8 mouse cellular contexts compared by ENCODE assay signal in genomic region chr4:134273417-134274345, GRCm38 (mm10). TPM values are rescaled to one million over a fixed set of nuclear protein-coding genes. Genes with fewer than 3 reads are reported as not detected.
DNase-seq lines count a peak whose midpoint lies in the region; ATAC-seq and TF ChIP-seq lines count a peak whose summit lies in the region.

No protein-coding gene starts in this region.

- H3K9ac ChIP-seq in hindbrain, embryonic 11.5 days (ENCODE audit: low read depth, low read length) = no peak overlapping the region
- H3K9ac ChIP-seq in lung, postnatal 0 days (replicated peaks; ENCODE audit: low read depth) = no peak overlapping the region

- TF ChIP-seq CTCF in lung, adult 2 months (IDR thresholded peaks at IDR 0.05; ENCODE audit: insufficient read depth, low read length) = no peak
- TF ChIP-seq CTCF in bone marrow, adult 2 months (IDR thresholded peaks at IDR 0.05; ENCODE audit: control insufficient read depth, insufficient read depth, low read length) = no peak
- TF ChIP-seq CTCF in lung, postnatal 0 days (IDR thresholded peaks at IDR 0.05) = no peak

- no peaks in the 10 kb centered on the region for H3K27me3 ChIP-seq in hindbrain, embryonic 11.5 days (ENCODE audit: control insufficient read depth, insufficient read depth, low read length)
- no peaks in the 10 kb centered on the region for H3K27me3 ChIP-seq in lung, postnatal 0 days (replicated peaks; ENCODE audit: insufficient read depth, low read length)

- ATAC-seq in hindbrain, embryonic 11.5 days (ENCODE audit: low FRiP score) = no peak
- peak; percentile 62 for ATAC-seq in lung, postnatal 0 days

- H3K4me1 ChIP-seq in lung, adult 2 months (ENCODE audit: control insufficient read depth, insufficient read depth, low read length) = peaks cover 2% of the 10 kb centered on the region; the same call in 1 of the 2 replicates
- H3K4me1 ChIP-seq in bone marrow, adult 2 months (ENCODE audit: control insufficient read depth, insufficient read depth, low read length) = no peaks in the 10 kb centered on the region; the same call in 1 of the 2 replicates
- no peaks in the 10 kb centered on the region for H3K4me1 ChIP-seq in hindbrain, embryonic 11.5 days (replicated peaks; ENCODE audit: control insufficient read depth, insufficient read depth, low read length)
- peaks cover 4% of the 10 kb centered on the region; the same call in 1 of the 2 replicates for H3K4me1 ChIP-seq in lung, postnatal 0 days (ENCODE audit: insufficient read depth, low read depth, low read length)

- TF ChIP-seq EP300 in lung, postnatal 0 days (IDR thresholded peaks at IDR 0.05) = no peak

- H3K27ac ChIP-seq in bone marrow, adult 2 months (ENCODE audit: control insufficient read depth, insufficient read depth, low read depth, low read length, poor library complexity) = peak overlapping the region; percentile 36
- no peak overlapping the region for H3K27ac ChIP-seq in hindbrain, embryonic 11.5 days (ENCODE audit: low read depth, low read length)
- H3K27ac ChIP-seq in lung, postnatal 0 days (ENCODE audit: low read length) = peak overlapping the region; percentile 38; the same call in 1 of the 2 replicates

- peaks cover 5% of the 10 kb centered on the region; the same call in 1 of the 2 replicates for H3K36me3 ChIP-seq in hindbrain, embryonic 11.5 days (ENCODE audit: control insufficient read depth, insufficient read depth, low read length)
- H3K36me3 ChIP-seq in lung, postnatal 0 days (ENCODE audit: insufficient read depth, low read length) = peaks cover 13% of the 10 kb centered on the region

- peak; percentile 38 to 54 for DNase-seq in lung, adult 18-20 months
- no peak for DNase-seq in lung, adult 2 months
- DNase-seq in hindbrain, embryonic 11.5 days (ENCODE audit: low spot score) = peak; percentile 22
- DNase-seq in lung, postnatal 0 days (ENCODE audit: low spot score) = peak; percentile 75
- DNase-seq in thymus, postnatal 25 days = peak; percentile 72
- no peak for DNase-seq in right cerebral cortex, adult 18-20 months
- DNase-seq in gastrocnemius, postnatal 10 days = no peak

- H3K4me2 ChIP-seq in hindbrain, embryonic 11.5 days (replicated peaks; ENCODE audit: low read depth, low read length) = no peak overlapping the region
- peak overlapping the region; percentile 40 for H3K4me2 ChIP-seq in lung, postnatal 0 days (replicated peaks; ENCODE audit: low read depth, low read length)

- H3K4me3 ChIP-seq in lung, adult 2 months (replicated peaks; ENCODE audit: extremely low read depth, low read depth, low read length) = no peak overlapping the region
- H3K4me3 ChIP-seq in bone marrow, adult 2 months (replicated peaks; ENCODE audit: control insufficient read depth, low read depth, low read length) = peak overlapping the region; percentile 27
- no peak overlapping the region for H3K4me3 ChIP-seq in hindbrain, embryonic 11.5 days (ENCODE audit: low read depth, low read length)
- H3K4me3 ChIP-seq in lung, postnatal 0 days (ENCODE audit: low read depth, low read length) = peak overlapping the region; percentile 21; the same call in 1 of the 2 replicates

- 4% methylated on average over 14 of the region's 14 CpGs for WGBS in lung, adult 2 months
- WGBS in bone marrow, adult 2 months = under 1% methylated on average over 14 of the region's 14 CpGs
- 9% methylated on average over 14 of the region's 14 CpGs for WGBS in hindbrain, embryonic 11.5 days
- WGBS in lung, postnatal 0 days = 5% methylated on average over 14 of the region's 14 CpGs

- no peak for TF ChIP-seq POLR2A in lung, adult 2 months (IDR thresholded peaks at IDR 0.05; ENCODE audit: borderline replicate concordance, extremely low read depth, low read depth, low read length)
- TF ChIP-seq POLR2A in bone marrow, adult 2 months (IDR thresholded peaks at IDR 0.05; ENCODE audit: borderline replicate concordance, control insufficient read depth, low read depth, low read length) = no peak

- H3K9me3 ChIP-seq in hindbrain, embryonic 11.5 days (ENCODE audit: control insufficient read depth, low read length) = no peaks in the 10 kb centered on the region
- no peaks in the 10 kb centered on the region for H3K9me3 ChIP-seq in lung, postnatal 0 days (ENCODE audit: low read length)

RNA-seq across cellular contexts. Expression of gene Pdik1l, which starts 14.0 kb away (rescaled TPM):
- 2.3 and 4.3 TPM in 2 replicates for polyA plus RNA-seq in lung, adult 2 months (2012; rRNA removed)
- 4.9 and 5.2 TPM in 2 replicates for polyA plus RNA-seq in bone marrow, adult 2 months (2011; ENCODE audit: insufficient read depth, insufficient read length, low replicate concordance, missing spikeins)
- polyA plus RNA-seq in hindbrain, embryonic 11.5 days (2014; fragmentation: Nextera tagmentation; extraction: Ambion mirVana) = 23.5 and 25.1 TPM in 2 replicates
- polyA plus RNA-seq in lung, postnatal 0 days (2015; fragmentation: Nextera tagmentation; extraction: Ambion mirVana) = 9.9 and 10.0 TPM in 2 replicates
- 1 to 10 TPM; 5.8 to 8.4 TPM for total RNA-seq in gastrocnemius, postnatal 10 days (2021)

RNA-seq across cellular contexts. Expression of gene Grrp1, which starts 19.8 kb away (rescaled TPM):
- polyA plus RNA-seq in lung, adult 2 months (2012; rRNA removed) = 37.9 and 61.1 TPM in 2 replicates
- 5.2 and 7.5 TPM in 2 replicates for polyA plus RNA-seq in bone marrow, adult 2 months (2011; ENCODE audit: insufficient read depth, insufficient read length, low replicate concordance, missing spikeins)
- polyA plus RNA-seq in hindbrain, embryonic 11.5 days (2014; fragmentation: Nextera tagmentation; extraction: Ambion mirVana) = 5.1 and 5.7 TPM in 2 replicates
- 23.6 and 24.5 TPM in 2 replicates for polyA plus RNA-seq in lung, postnatal 0 days (2015; fragmentation: Nextera tagmentation; extraction: Ambion mirVana)
- 1 to 10 TPM; 5.1 to 6.0 TPM for total RNA-seq in gastrocnemius, postnatal 10 days (2021)

RNA-seq across cellular contexts. Expression of gene Gm30191, which starts 26.9 kb away (rescaled TPM):
- not detected in 2 replicates for polyA plus RNA-seq in lung, adult 2 months (2012; rRNA removed)
- not detected in 2 replicates for polyA plus RNA-seq in bone marrow, adult 2 months (2011; ENCODE audit: insufficient read depth, insufficient read length, low replicate concordance, missing spikeins)
- 0.42 and 0.56 TPM in 2 replicates for polyA plus RNA-seq in hindbrain, embryonic 11.5 days (2014; fragmentation: Nextera tagmentation; extraction: Ambion mirVana)
- polyA plus RNA-seq in lung, postnatal 0 days (2015; fragmentation: Nextera tagmentation; extraction: Ambion mirVana) = not detected in 2 replicates
- not detected for total RNA-seq in gastrocnemius, postnatal 10 days (2021)

RNA-seq across cellular contexts. Expression of gene Zfp593, which starts 28.3 kb away (rescaled TPM):
- 7.2 and 7.5 TPM in 2 replicates for polyA plus RNA-seq in lung, adult 2 months (2012; rRNA removed)
- polyA plus RNA-seq in bone marrow, adult 2 months (2011; ENCODE audit: insufficient read depth, insufficient read length, low replicate concordance, missing spikeins) = 2.6 and 8.0 TPM in 2 replicates
- 18.3 and 20.4 TPM in 2 replicates for polyA plus RNA-seq in hindbrain, embryonic 11.5 days (2014; fragmentation: Nextera tagmentation; extraction: Ambion mirVana)
- 9.0 and 9.2 TPM in 2 replicates for polyA plus RNA-seq in lung, postnatal 0 days (2015; fragmentation: Nextera tagmentation; extraction: Ambion mirVana)
- 1 to 10 TPM; 3.4 to 4.3 TPM for total RNA-seq in gastrocnemius, postnatal 10 days (2021)

RNA-seq across cellular contexts. Expression of gene E130218I03Rik, which starts 30.2 kb away (rescaled TPM):
- not detected in 2 replicates for polyA plus RNA-seq in lung, adult 2 months (2012; rRNA removed)
- not detected in 2 replicates for polyA plus RNA-seq in bone marrow, adult 2 months (2011; ENCODE audit: insufficient read depth, insufficient read length, low replicate concordance, missing spikeins)
- 0.20 and 0.32 TPM in 2 replicates for polyA plus RNA-seq in hindbrain, embryonic 11.5 days (2014; fragmentation: Nextera tagmentation; extraction: Ambion mirVana)
- 0.31 TPM in 1 of 2 replicates, not detected in the other for polyA plus RNA-seq in lung, postnatal 0 days (2015; fragmentation: Nextera tagmentation; extraction: Ambion mirVana)
- not detected for total RNA-seq in gastrocnemius, postnatal 10 days (2021)

Comparison
In these comparisons a context has a peak if more than half of its experiments do, and no peak if none do; other contexts are left out.
1. DNase-seq: peak in lung, adult 18-20 months (2 of 2), hindbrain, embryonic 11.5 days (single experiment), lung, postnatal 0 days (single experiment) and thymus, postnatal 25 days (single experiment); none in lung, adult 2 months (single experiment), right cerebral cortex, adult 18-20 months (single experiment) and gastrocnemius, postnatal 10 days (single experiment).
2. H3K4me3 ChIP-seq: peak in bone marrow, adult 2 months (single experiment) and lung, postnatal 0 days (single experiment); none in lung, adult 2 months (single experiment) and hindbrain, embryonic 11.5 days (single experiment).